Mouse (Mus musculus): ENCODE data around the gene Il27ra. TPM values are rescaled to one million over a fixed set of nuclear protein-coding genes. Genes with fewer than 3 reads are reported as not detected.
A peak's percentile ranks its signal among the peaks of the same experiment; 100 is the strongest.

Il27ra gene
- polyA plus RNA-seq, 1 experiment from 2014 or later, result 1.1 TPM

- 84% methylated on average over 10 of the region's 10 CpGs for WGBS (ENCODE audit: insufficient replicate concordance)
Observed at GRCm38 (mm10) chr8:84072321-84072720, 29.9 kb upstream of the Il27ra start.

GRCm38 (mm10) chr8:84071921-84072320 is 29.5 kb upstream of the Il27ra start:
- DNase-seq (no peak), ATAC-seq (ENCODE audit: low read depth) (no peak)
- no peak overlapping the region for H3K4me3 ChIP-seq (replicated peaks)
- no peak overlapping the region for H3K4me2 ChIP-seq
- peaks cover 3% of the 10 kb centered on the region; the same call in 1 of the 2 replicates for H3K36me3 ChIP-seq
- no peak overlapping the region for H3K9ac ChIP-seq
- 51% methylated on average over 3 of the region's 3 CpGs for WGBS (ENCODE audit: insufficient replicate concordance)
- no peaks in the 10 kb centered on the region for H3K9me3 ChIP-seq (replicated peaks)
- H3K4me1 ChIP-seq (replicated peaks), result peaks cover 56% of the 10 kb centered on the region
- H3K27ac ChIP-seq, result no peak overlapping the region
- H3K27me3 ChIP-seq, result no peaks in the 10 kb centered on the region

More at GRCm38 (mm10) chr8:84072321-84072720, 29.9 kb upstream of the Il27ra start:
- Histone ChIP-seq H3K27me3 (no peaks in the 10 kb centered on the region), H3K4me3 (replicated peaks) (no peak overlapping the region), H3K4me1 (replicated peaks) (peaks cover 56% of the 10 kb centered on the region), H3K27ac (no peak overlapping the region), H3K9ac (no peak overlapping the region), H3K9me3 (replicated peaks) (no peaks in the 10 kb centered on the region), H3K36me3 (peaks cover 3% of the 10 kb centered on the region; the same call in 1 of the 2 replicates), H3K4me2 (no peak overlapping the region)
- DNase-seq (no peak), ATAC-seq (ENCODE audit: low read depth) (no peak)

- no peak for ATAC-seq (ENCODE audit: low read depth)
- 76% methylated on average over 2 of the region's 2 CpGs for WGBS (ENCODE audit: insufficient replicate concordance)
- H3K4me1 ChIP-seq (replicated peaks), result peaks cover 56% of the 10 kb centered on the region
- no peak overlapping the region for H3K4me3 ChIP-seq (replicated peaks)
- no peaks in the 10 kb centered on the region for H3K27me3 ChIP-seq
- no peak overlapping the region for H3K9ac ChIP-seq
- no peak overlapping the region for H3K27ac ChIP-seq
- DNase-seq, result no peak
- H3K4me2 ChIP-seq, result no peak overlapping the region
- peaks cover 3% of the 10 kb centered on the region; the same call in 1 of the 2 replicates for H3K36me3 ChIP-seq
- no peaks in the 10 kb centered on the region for H3K9me3 ChIP-seq (replicated peaks)
Observed at GRCm38 (mm10) chr8:84070667-84071066, 28.3 kb upstream of the Il27ra start.

GRCm38 (mm10) chr8:84070241-84070640 is 27.9 kb upstream of the Il27ra start:
- Histone ChIP-seq H3K27ac (no peak overlapping the region), H3K4me1 (replicated peaks) (peaks cover 60% of the 10 kb centered on the region), H3K4me3 (replicated peaks) (no peak overlapping the region), H3K9ac (0 out of 2 replicates have a peak overlapping the region, but pooled peaks have one; percentile 29), H3K27me3 (no peaks in the 10 kb centered on the region), H3K36me3 (peaks cover 3% of the 10 kb centered on the region; the same call in 1 of the 2 replicates), H3K9me3 (replicated peaks) (no peaks in the 10 kb centered on the region), H3K4me2 (no peak overlapping the region)
- WGBS (ENCODE audit: insufficient replicate concordance), result 68% methylated on average over 5 of the region's 5 CpGs
- no peak for ATAC-seq (ENCODE audit: low read depth)
- DNase-seq, result no peak

- H3K4me3 ChIP-seq (replicated peaks), result no peak overlapping the region
- no peak overlapping the region for H3K4me2 ChIP-seq
- ATAC-seq (ENCODE audit: low read depth) (no peak), DNase-seq (no peak)
- 73% methylated on average over 2 of the region's 2 CpGs for WGBS (ENCODE audit: insufficient replicate concordance)
- H3K36me3 ChIP-seq, result no peaks in the 10 kb centered on the region; the same call in 1 of the 2 replicates
- H3K9ac ChIP-seq, result peak overlapping the region; percentile 29; the same call in 1 of the 2 replicates
- H3K4me1 ChIP-seq (replicated peaks), result peaks cover 62% of the 10 kb centered on the region
- H3K27ac ChIP-seq, result no peak overlapping the region
- H3K27me3 ChIP-seq, result no peaks in the 10 kb centered on the region
- H3K9me3 ChIP-seq (replicated peaks), result no peaks in the 10 kb centered on the region
Observed at GRCm38 (mm10) chr8:84069750-84070149, 27.4 kb upstream of the Il27ra start.

GRCm38 (mm10) chr8:84069169-84069568 is 26.8 kb upstream of the Il27ra start:
- Histone ChIP-seq H3K4me1 (replicated peaks) (peaks cover 65% of the 10 kb centered on the region), H3K9ac (peak overlapping the region; percentile 1; the same call in 1 of the 2 replicates), H3K36me3 (no peaks in the 10 kb centered on the region), H3K27ac (0 out of 2 replicates have a peak overlapping the region, but pooled peaks have one; percentile 25), H3K4me3 (replicated peaks) (no peak overlapping the region), H3K9me3 (replicated peaks) (no peaks in the 10 kb centered on the region), H3K4me2 (no peak overlapping the region), H3K27me3 (no peaks in the 10 kb centered on the region)
- 45% methylated on average over 1 of the region's 1 CpGs for WGBS (ENCODE audit: insufficient replicate concordance)
- no peak for DNase-seq
- ATAC-seq (ENCODE audit: low read depth), result no peak

GRCm38 (mm10) chr8:84068316-84069035 is 26.1 kb upstream of the Il27ra start:
- H3K9ac ChIP-seq, result peak overlapping the region; percentile 1; the same call in 1 of the 2 replicates
- 34% methylated on average over 12 of the region's 12 CpGs for WGBS (ENCODE audit: insufficient replicate concordance)
- peak overlapping the region; percentile 92 for H3K4me2 ChIP-seq
- peak overlapping the region; percentile 25; the same call in 1 of the 2 replicates for H3K27ac ChIP-seq
- no peak overlapping the region for H3K4me3 ChIP-seq (replicated peaks)
- no peaks in the 10 kb centered on the region for H3K27me3 ChIP-seq
- no peaks in the 10 kb centered on the region for H3K9me3 ChIP-seq (replicated peaks)
- ATAC-seq (ENCODE audit: low read depth) (no peak), DNase-seq (no peak)
- H3K36me3 ChIP-seq, result no peaks in the 10 kb centered on the region
- H3K4me1 ChIP-seq (replicated peaks), result peaks cover 71% of the 10 kb centered on the region

- Histone ChIP-seq H3K4me1 (replicated peaks) (peaks cover 67% of the 10 kb centered on the region), H3K27me3 (no peaks in the 10 kb centered on the region), H3K27ac (peak overlapping the region; percentile 20; the same call in 1 of the 2 replicates), H3K9me3 (replicated peaks) (no peaks in the 10 kb centered on the region), H3K4me3 (replicated peaks) (peak overlapping the region; percentile 89), H3K4me2 (peak overlapping the region; percentile 92), H3K9ac (peak overlapping the region; percentile 54), H3K36me3 (no peaks in the 10 kb centered on the region)
- ATAC-seq (ENCODE audit: low read depth) (no peak), DNase-seq (no peak)
- 65% methylated on average over 7 of the region's 7 CpGs for WGBS (ENCODE audit: insufficient replicate concordance)
Observed at GRCm38 (mm10) chr8:84067911-84068310, 25.5 kb upstream of the Il27ra start.

GRCm38 (mm10) chr8:84067047-84067573 is 24.7 kb upstream of the Il27ra start:
- H3K27me3 ChIP-seq, result no peaks in the 10 kb centered on the region
- ATAC-seq (ENCODE audit: low read depth) (peak; percentile 69), DNase-seq (peak; percentile 92)
- H3K4me3 ChIP-seq (replicated peaks), result peak overlapping the region; percentile 89
- H3K4me1 ChIP-seq (replicated peaks), result peaks cover 67% of the 10 kb centered on the region
- peak overlapping the region; percentile 92 for H3K4me2 ChIP-seq
- peak overlapping the region; percentile 98 for H3K27ac ChIP-seq
- no peaks in the 10 kb centered on the region for H3K9me3 ChIP-seq (replicated peaks)
- H3K9ac ChIP-seq, result peak overlapping the region; percentile 90
- H3K36me3 ChIP-seq, result no peaks in the 10 kb centered on the region
- under 1% methylated on average over 52 of the region's 58 CpGs for WGBS (ENCODE audit: insufficient replicate concordance)

GRCm38 (mm10) chr8:84066291-84066930 is 24.0 kb upstream of the Il27ra start, which contains the start of gene Rfx1:
Gene Rfx1, plus strand, starts transcription at chr8:84066834.
- Histone ChIP-seq H3K27ac (peak within 1 kb of the TSS; percentile 98), H3K27me3 (no peaks in the 10 kb centered on the region), H3K4me3 (replicated peaks) (peak within 1 kb of the TSS; percentile 89), H3K4me1 (replicated peaks) (peaks cover 61% of the 10 kb centered on the region), H3K36me3 (no peaks in the 10 kb centered on the region), H3K4me2 (peak within 1 kb of the TSS; percentile 92), H3K9me3 (replicated peaks) (no peaks in the 10 kb centered on the region), H3K9ac (peak within 1 kb of the TSS; percentile 90)
- ATAC-seq (ENCODE audit: low read depth), result peak; percentile 94
- DNase-seq, result peak; percentile 98
- under 1% methylated on average over 51 of the region's 51 CpGs for WGBS (ENCODE audit: insufficient replicate concordance)

- Histone ChIP-seq H3K27me3 (no peaks in the 10 kb centered on the region), H3K27ac (peak overlapping the region; percentile 98), H3K36me3 (no peaks in the 10 kb centered on the region), H3K4me2 (peak overlapping the region; percentile 92), H3K9ac (peak overlapping the region; percentile 84), H3K4me1 (replicated peaks) (peaks cover 55% of the 10 kb centered on the region), H3K4me3 (replicated peaks) (peak overlapping the region; percentile 89), H3K9me3 (replicated peaks) (no peaks in the 10 kb centered on the region)
- DNase-seq (no peak), ATAC-seq (ENCODE audit: low read depth) (no peak)
- WGBS (ENCODE audit: insufficient replicate concordance), result 20% methylated on average over 5 of the region's 5 CpGs
Observed at GRCm38 (mm10) chr8:84065457-84066072, 23.2 kb upstream of the Il27ra start.
